Mouse (Mus musculus) urinary bladder, postnatal 4 days (tissue): ENCODE data around the gene Arhgef11.
A peak's percentile ranks its signal among the peaks of the same experiment; 100 is the strongest.

ENCODE experiments used
- DNase-seq, 2 experiments: peaks; one replicate each; pipeline ENCODE4 v3.0.0; 2021 to 2022; ENCODE audit warnings: low spot score in 2 of 2

Gene Arhgef11

DNA sequence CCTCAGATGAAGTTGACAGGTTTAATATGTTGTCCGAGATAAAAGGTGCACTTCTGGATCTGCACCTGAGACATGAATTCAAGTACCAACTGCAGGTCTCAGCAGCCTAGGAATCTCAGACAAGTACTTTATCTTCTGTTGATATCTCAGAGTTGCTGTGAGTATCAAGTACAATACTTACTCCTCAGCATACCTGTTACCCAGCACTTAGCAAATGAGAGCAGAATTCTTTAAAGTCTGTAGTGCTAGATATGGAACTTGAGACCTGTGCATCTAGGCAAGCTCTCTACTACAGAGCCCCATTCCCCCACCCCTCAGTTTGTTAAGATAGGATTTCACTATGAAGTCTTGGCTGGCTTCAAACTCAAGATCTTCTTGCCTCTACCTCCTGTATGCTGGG is 43.9 kb downstream of the Arhgef11 start:
- DNase-seq: no peak

DNA sequence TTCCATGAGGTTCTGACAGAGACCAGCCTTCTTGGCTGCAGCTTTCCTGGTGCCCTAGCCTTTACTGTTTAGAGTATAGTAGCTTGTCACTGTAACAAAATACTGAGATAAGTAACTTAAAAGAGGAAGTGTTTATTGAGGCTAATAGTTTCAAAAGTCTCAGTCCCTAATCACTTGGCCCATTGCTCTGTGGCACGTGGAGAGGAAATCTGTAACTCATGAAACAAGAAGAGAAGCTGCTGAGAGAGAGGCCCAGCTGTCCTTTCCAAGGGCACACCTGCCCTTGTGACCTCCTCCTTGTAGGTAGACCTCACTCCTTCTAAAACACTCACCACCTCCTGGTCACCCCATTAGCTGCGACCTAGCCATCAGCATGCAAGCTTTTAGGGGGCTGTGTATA is 101.2 kb downstream of the Arhgef11 start:
- DNase-seq: peak in 1 of 2 experiments; percentile 40

DNA sequence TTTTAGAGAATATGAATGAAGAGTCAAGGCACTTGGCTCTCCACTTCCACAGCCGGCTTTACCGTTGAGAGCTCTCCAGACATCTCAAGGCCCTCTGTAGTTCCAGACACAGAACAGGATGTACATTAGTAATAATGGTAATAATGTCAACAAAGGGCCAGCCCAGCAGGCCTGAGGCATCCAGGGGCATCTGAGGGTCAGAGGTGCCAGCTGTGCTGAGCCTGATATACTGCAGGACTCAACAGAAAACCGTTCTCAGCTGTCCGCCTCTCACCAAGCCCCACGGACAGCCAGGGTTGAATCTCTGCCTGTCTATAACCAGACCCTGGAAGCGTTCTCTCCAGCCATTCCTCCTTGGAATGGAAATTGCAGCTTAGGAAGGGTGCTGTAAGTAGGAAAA is 107.2 kb downstream of the Arhgef11 start:
- DNase-seq: peak in 1 of 2 experiments; percentile 53

DNA sequence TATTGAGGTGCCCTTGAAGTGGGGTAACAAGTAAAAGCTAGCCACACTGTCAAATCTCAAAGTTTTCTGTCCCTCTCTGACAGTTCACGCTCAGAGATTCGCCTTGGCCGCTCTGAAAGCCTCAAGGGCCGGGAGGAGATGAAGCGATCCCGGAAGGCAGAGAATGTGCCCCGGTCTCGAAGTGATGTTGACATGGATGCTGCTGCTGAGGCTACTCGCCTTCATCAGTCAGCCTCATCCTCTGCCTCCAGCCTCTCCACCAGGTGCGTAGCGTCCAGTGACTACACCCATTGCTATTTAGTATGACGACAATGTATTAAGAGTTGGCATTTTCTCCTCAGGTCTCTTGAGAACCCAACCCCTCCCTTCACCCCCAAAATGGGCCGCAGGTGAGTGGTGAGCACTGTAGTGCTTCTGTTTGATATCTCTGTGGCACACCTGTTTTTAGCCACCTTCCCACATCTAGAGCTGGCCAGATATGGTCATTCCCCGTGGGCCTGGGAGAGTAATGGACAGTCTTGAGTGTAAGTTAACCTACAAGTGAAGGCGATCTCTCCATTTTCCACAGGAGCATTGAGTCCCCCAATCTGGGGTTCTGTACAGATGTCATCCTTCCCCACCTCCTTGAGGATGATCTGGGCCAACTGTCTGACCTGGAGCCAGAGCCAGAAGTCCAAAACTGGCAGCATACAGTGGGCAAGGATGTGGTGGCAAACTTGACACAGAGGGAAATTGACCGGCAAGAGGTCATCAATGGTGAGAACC is 108.2 kb downstream of the Arhgef11 start:
- peak in 1 of 2 experiments; percentile 55 for DNase-seq

DNA sequence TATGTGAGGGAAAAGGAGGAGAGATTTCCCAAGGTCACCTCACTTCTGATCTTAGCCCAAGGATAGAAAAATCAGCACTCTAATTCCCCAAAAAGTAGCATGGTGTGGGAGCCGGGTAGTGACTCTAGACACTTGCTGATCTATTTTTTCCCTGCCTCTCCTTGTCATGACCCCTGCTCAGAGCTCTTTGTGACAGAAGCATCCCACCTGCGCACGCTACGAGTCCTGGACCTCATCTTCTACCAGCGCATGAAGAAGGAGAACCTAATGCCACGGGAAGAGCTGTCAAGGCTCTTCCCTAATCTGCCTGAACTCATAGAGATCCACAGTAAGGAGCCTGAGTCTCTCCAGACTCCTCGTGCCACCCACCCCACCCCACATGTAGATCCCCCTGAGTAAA is 108.8 kb downstream of the Arhgef11 start:
- DNase-seq: peak in 1 of 2 experiments; percentile 17

DNA sequence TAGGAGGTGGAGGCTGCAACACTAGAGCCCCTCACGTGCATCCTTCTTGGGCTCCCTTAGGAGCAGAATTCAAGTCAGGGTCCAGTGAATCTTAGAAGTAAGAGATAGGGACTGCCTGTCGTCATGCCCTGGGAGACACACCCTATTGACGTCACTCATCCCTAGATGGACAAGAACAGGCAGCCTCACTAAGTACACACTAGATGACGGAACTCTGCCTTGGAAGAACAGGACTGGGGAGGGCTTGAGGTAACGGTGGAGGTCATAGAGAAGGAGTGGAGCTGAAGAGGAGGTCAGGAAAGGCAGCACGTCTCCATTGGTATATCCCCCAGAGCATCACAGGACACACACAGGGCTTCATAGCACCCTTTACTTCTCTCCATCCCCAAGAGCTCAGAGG is 111.3 kb downstream of the Arhgef11 start:
- DNase-seq: peak in 1 of 2 experiments; percentile 50

DNA sequence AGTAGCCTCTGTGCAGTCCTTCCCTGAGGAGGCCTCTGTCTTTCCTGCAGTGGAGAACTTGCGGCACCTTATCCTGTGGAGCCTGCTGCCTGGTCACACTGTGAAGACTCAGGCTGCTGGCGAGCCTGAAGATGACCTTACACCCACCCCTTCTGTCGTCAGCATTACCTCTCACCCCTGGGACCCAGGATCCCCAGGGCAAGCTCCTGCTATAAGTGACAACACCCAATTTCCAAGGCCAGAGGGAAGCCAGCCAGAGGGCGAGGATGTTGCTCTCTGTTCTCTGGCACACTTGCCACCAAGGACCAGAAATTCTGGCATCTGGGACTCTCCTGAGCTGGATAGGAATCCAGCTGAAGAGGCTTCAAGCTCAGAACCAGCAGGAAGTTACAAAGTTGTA is 115.7 kb downstream of the Arhgef11 start:
- no peak for DNase-seq

DNA sequence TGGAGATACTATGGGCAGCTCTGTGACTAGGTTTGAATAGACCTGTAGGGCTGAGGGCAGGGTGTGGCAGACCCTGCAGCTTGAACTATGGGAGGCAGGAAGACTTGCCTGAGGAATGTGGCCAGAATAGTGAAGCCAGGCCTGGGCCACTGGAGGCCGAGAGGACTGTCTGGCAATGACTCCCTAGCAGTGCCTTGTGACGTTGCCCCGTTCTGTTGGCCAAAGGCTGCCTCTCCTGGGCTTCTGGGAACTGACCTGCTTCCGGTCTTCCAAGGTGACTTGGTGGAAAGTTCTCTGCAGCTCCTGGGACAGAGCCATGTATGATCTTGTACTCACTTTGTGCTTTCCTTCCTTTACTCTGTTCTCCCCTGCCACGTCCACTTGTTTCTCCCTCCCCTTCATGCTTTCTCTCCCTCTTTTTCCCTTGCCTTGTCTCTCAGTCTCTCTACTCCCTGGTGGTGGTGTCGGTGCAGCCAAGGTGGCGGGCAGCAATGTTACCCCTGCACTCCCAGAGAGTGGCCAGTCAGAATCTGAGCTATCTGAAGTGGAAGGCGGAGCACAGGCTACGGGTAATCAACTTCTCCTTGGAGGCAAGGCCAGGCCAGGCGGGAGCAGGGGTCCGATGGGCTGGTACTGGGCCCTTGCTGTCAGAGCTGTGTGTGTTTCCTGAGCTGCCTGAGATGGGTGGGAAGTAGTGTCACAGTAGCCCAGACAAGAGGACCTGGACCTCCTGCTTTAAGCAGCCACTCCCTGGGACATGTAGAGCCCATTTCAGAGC is 116.8 kb downstream of the Arhgef11 start:
- DNase-seq: no peak

DNA sequence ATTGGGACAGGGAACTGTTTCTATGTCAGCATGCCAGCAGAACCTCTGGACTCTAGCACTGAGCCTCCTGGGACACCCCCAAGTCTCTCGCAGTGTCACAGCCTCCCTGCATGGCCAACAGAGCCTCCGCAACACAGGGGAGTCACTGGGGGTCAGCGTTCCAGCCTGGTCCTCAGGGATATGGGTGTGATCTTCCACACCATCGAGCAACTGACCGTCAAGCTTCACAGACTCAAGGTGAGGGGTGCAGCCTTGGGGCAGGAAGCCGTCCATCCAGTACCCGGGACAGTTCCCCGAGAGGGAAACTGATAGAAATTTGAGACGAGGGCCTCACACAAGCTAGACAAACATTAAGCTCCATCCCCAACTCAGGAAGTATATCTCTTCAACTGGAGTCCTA is 118.0 kb downstream of the Arhgef11 start:
- DNase-seq: no peak

DNA sequence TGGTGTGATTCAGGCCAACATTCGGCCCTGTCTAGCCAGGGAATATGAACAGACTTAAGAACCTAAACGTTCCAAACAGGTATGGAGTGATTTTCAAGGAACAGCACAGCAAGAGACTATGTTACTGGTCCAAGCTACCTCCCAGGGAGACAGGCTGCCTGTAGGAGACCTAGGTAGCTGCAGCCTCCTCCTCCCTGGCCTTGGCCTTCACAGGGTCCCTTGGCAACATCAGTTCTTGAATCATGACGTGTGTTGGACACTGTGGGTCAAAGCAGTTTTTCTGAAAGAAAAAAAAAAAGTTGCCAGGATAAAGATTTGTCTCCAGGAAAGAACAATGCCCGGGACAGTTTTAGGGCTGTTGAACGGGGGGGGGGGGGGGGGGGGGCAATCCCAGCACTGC is 121.5 kb downstream of the Arhgef11 start:
- DNase-seq: no peak

DNA sequence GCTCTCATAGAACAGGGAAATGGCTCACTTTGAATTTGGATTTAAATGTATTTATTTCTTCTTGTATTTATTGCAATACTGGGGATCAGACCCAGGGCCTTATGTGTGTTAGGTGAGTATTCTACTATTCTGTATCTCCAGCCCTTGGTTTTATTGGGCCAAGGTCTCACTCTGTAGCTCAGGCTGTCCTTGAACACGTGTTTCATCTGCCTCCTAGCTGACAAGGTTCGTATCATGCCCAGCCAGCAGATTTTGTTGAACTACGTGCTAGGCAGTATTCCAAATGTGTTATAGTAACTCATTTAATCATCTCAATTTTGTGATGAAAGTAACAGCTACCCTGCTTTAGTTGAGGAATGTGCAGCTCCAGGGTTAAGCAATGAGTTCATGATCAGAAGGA is 124.7 kb downstream of the Arhgef11 start:
- no peak for DNase-seq

DNA sequence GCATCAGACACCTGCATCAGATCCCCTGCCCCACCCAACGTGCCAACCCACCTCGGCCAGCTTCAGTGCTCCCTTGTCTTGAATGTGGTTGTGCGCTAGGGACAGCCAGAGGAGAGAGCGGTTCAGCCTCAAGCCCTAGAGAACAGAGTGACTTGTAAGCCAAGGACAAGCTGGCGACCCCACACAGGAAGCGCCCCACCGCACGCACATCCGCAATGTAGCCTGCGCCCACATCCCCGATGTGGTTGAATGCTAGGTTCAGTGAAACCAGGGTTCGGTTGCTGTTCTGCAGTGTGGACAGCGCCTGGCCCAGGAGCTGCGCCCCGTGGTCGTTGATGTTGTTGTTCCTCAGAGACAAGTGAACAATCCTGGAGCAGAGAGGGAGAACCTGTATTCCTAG is 125.4 kb downstream of the Arhgef11 start:
- no peak for DNase-seq

DNA sequence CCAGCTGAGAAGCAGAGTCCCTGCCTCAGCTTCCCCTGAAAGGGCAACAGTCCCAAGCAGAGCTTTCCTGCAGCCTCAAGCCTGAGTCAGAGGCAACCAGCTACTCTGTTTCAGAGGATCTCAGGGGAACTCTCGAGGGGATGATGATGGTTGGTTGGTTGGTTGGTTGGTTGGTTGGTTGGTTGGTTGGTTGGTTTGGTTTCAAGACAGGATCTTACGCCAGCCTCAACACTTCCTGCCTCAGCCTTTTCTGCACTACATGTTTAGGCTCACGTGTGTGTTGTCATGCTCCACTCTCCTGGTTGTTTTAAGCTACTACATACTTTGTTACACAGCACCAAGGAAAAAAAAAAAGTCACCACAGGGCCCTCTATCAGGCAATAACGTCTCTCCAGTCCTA is 126.6 kb downstream of the Arhgef11 start:
- no peak for DNase-seq

DNA sequence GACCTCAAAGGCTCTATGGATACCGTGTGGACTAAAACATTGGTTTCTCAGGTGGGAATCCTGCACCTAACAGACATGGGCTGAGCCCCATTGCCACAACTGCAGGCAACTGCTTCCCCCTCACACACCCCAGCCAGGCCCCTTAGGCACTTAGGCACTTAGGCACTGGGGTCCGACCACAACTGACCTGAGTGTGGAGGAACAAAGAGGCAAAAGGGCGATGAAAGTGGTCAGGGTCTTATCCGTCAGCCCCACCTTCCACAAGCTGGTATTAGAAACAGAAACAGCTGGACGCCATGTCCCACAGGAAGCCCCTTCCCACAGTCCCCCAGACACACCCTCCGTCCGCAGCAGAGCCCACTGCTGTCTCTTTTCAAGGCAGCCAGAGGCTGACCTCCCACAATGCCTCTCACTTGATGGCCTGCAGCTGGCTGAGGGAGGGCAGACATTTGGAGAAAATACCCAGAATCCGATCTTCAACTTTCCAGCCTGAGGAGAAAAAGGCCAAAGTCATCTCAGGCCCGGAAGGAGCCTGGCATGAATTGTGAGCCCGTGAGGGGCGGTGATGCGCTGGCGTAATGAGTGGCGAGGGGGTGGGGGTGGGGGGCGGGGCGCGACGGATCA is 127.8 kb downstream of the Arhgef11 start:
- peak in 1 of 2 experiments; percentile 35 for DNase-seq

DNA sequence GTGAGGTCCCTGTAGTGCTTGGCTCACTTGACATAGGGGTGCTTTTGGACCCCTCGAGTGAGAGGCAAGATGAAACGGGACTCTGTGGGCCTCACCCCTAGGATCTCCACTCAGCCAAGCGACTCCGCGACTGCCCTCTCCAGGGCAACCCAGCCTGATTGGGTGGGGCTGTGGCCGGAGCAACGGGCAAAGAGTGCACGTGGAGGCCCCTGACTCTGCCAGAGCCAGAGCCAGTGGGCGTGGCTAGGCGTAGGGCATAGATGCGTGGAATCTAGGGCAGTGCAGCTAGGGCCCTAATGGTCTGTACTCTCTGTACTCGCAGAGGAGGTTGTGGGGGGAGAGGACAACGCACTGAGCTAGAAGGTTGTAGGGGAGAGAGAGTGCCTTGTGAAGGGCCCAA is 131.1 kb downstream of the Arhgef11 start, which contains the start of gene Lrrc71:
Lrrc71 (minus strand) TSS at position 195 of the 400 bp plus-strand sequence.
- DNase-seq: no peak

DNA sequence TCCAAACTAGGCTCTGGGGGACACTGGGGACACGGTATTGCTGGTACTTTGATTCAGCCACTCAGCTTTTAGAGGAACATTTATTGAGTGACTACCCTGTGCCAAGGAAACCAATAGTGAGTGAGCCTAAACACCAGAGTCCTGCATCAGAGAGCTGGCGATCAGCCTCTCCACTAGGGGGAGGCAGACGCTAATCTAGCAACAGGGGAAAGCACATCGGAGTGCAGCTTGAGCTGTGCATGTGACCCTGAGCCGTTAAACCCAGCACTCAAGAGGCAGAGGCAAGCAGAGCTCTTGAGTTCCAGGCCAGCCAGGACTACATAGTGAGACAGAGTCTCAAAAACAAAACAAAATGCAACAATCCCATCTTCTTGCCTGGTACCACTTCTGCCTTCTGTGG is 131.7 kb downstream of the Arhgef11 start:
- DNase-seq: no peak

DNA sequence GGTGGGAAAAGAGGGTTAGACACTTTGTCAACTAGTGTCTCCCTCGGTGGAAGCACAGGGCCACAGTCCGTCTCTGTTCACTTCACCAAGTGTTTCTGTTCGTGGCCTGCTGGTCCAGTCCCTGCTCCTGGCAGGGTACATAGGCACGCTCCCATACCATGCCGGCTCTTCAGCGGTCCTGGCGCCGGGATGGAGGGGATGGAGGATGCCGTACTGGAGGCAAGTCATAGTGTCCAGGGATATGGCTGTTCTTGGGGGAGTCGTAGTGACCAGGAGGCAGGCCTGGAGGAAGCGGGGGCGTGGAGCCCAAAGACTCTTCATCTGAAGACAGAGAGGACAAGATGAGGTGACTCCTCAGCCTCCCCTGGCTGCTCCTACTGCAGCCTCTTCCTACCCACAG is 132.6 kb downstream of the Arhgef11 start:
- no peak for DNase-seq

DNA sequence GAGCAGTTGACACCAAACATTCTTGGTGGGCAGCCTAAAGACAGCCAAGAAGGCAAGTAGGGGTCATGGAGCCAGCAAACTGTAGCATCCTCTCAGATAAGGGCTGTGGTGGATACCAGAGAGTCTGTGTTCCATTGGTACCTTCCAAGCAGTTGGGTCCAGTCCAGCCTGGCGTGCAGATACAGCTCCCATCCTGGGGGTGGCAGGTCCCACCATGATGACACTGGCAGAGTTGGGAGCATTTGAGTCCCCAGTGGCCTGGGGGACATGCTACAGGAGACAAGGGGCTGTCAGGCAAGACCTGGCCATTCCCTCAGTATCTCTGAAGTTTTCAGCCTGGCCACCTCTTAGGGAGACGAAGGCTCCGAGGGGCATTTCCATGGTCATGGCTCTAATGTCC is 135.2 kb downstream of the Arhgef11 start:
- DNase-seq: no peak

DNA sequence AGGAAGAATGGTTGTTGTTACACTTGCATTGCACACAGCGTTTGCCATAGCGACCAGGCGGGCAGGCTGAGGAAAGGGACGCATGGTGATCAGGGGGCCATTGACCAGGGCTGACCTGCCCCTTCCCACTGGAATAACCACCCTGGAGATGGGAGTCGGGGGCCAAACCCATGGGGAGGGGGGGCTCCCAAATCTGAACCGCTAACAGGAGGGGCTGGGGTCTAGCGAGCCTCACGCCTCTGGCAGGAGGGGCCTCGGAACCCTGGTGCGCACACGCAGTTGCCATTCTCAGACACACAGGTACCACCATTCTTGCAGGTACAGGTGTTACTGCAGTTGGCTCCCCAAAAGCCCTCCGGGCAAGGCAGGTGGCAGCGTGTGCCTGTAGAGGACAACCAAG is 136.5 kb downstream of the Arhgef11 start:
- DNase-seq: no peak

DNA sequence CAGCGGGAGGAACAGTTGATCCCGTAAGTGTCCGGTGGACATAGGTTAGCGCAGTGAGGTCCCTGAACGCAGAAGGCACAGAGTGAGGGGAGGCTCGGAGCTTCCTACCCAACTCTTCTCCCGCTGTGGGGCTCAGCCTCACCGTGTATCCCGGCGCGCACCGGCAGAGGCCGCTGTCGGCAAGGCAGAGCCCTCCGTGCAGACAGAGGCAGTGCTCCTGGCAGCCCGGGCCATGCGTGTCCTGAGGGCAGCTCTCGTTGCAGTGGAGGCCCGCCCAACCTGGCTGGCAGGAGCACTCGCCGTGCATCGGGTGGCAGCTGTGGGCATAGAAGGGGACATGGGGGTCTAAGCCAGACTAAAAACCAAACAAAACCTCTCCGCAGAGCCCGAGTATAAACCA is 138.6 kb downstream of the Arhgef11 start:
- DNase-seq: peak; percentile 76 to 91

DNA sequence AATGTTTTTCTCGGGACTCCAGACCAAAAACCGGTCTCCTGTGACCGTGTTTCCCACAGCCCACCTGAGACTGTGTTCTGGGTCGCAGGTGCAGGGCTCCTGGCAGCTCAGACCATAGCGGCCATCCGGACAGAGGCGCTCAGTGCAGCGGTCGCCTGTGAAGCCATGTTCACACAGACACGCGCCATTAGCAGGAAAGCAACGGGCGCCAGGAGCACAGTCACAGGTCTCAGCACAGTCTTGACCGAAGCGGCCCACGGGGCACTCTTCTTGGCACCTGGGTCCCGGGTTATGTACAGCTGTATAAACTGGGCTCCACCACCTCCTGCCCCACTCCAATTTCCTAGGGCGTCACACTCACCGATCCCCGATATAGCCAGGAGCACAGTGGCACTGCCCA is 139.1 kb downstream of the Arhgef11 start:
- DNase-seq: no peak

DNA sequence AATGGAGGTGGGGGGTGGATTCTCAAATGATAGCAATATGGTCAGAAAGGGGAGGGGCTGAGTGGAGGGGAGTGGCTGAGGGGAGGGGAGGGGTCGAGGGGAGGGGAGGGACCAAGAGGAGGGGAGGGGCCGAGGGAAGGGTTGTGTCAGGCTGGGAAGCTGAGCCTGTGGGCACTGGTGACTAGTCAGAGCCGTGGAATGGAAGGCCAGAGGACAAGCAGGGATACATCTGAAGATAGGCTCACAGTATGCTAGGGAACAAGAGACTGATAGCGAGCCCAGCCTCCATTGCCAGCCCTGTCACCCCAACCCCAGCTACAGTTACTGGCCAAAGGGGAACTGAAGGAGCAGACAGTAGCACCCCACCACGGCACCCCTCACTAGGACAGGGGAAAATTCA is 141.3 kb downstream of the Arhgef11 start:
- DNase-seq: no peak
